Mouse (Mus musculus): ENCODE measurements around the gene Fhl3.
"Not testable (repeated sequence)": the region's sequence is repeated elsewhere in the genome, so short reads cannot be mapped to it uniquely, and the experiment has no call there.

Fhl3 gene

DNA sequence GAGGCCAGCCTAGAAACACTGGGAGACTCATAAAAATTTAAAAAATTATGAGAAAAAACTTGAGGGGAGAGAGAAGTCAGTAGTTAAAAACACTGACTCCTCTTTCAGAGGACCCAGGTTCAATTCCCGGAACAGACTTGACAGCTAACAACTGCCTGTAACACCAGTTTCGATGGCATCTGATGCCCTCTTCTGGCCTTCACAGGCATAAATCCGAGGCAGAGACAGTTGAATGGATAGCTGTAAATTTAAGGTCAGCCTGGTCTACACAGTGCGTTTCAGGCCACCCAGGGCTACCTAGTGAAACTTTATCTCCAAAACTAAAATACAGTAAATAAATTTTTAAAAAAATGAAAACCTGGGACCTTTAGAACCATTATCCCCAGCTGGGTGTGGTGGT lies 15.5 kb upstream of the Fhl3 start:
- no peak for DNase-seq

DNA sequence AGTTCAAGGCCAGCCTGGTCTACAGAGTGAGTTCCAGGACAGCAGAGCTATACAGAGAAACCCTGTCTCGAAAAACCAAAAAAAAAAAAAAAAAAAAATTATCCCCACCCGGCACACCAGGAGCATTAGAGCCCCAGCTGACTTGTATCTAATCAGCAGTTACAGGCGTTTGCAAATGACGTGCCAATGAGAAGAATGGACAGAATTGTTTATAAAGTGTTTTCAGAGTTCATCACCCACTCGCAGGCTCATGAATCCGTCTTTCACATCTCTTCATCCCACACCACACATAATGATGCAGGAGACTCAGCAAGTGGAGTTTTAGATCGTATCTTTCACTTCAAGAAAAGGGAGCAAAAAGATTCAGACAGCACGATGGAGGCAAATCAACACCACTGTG lies 15.0 kb upstream of the Fhl3 start:
- no peak for DNase-seq

DNA sequence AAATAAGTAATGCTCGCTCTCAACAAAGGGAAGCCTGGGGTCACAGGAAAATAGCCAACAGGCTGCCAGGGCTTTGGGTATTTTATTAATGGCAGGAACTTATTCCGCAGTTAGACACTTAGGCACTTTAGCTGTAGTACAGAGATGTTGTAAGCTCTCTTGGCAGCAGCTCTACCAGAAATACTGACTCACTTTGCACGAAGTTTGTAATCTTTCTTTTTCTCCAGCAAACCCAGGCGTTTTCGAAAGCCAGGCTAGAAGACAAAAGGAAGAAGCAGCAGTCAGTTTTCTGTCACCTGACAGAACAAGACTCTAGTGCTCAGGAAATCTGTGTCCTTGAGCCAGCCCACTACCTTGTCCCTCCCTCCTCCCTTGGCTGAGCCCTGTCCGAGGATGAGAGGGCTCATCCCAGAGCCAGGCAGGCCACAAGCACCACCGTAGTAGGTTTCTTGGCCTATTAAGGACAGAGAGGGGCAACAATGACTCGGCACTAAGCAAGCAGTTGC lies 14.6 kb upstream of the Fhl3 start:
- no peak for DNase-seq

- DNase-seq: no peak
Measured at GRCm38 (mm10) chr4:124691455-124691854, 9.0 kb upstream of the Fhl3 start.

DNA sequence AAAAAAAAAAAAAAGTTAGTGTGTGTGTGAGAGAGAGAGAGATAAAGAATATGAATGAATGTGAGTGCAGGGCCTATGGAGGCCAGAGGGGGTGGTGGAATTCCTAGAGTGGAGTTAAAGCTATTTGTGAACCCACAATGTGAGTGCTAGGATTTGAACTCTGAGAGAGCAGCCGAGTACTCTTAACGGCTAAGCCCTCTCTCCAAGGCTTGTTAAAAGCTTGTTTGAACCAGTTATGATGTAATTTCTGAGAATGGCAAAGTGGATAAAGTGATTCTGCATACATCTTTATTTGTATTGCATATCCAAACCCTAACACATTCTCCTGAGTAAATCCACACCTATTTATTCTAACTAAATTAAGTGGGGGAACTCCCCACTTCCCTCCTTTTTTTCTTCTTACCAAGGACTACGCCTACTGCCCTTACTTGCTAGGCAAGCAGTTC lies 8.1 kb upstream of the Fhl3 start:
- no peak for DNase-seq

DNA sequence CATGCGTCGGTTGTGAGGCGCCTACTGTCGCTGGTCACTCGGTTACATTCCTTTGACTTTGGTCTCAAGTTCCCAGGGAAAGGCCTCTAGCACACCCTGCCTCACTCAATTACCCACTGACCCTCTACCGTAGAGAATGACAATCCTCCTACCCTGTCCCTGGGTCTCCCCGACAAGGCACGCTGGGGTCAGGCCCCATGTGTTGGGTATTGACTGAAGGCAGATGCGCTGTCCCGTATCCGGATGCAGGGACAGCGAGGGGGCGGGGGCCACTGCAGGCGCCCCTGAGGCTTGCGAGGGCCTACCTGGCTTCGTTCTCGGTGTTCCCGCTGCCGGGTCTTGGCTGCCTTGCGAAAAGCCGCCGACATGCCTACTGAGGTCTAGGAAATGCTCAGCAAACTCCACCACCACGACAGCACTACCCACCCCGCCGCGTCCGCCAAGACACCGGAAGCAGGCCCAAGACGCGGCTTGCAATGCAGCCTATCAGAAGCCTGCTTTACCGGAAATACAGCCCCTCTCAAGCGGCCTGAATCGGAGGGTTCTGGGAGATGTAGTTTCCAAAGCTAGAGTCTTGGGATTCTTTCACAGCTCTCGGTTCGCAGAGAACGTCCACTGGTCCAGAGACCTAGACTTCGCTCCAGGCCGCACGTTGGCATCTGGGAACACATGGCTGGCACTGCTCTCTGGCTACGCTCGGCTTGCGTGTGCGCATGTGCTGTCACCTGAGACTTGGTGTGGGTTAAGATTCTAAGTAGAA lies 7.2 kb upstream of the Fhl3 start, which contains the start of gene Utp11:
TSS of gene Utp11 (minus strand) at position 466 of the 760 bp plus-strand sequence.
- peak; percentile 97 for DNase-seq

DNA sequence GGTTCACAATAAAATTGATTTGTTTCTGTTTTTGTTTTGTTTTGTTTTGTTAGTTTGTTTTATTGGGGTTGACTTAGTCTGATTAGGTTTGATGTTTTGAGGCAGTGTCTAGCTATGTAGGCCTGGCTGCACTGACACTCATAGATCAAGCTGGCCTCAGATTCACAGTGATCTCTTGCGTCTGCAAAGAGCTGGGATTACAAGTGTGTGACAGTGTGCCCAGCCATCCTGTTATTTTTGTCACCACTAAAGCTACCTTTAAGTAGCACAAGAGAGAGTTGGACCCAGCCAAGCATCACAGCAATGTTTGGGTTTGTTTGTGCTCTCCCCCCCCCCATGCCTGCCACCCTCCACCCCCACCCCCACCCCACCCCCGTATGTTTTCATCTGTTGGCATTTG lies 5.9 kb upstream of the Fhl3 start:
- no peak for DNase-seq

- DNase-seq: peak; percentile 83
Measured at GRCm38 (mm10) chr4:124695786-124696516, 4.5 kb upstream of the Fhl3 start.

GRCm38 (mm10) chr4:124699791-124700190 lies 710 bp upstream of the Fhl3 start:
- no peak for DNase-seq

- no peak for DNase-seq
Measured at GRCm38 (mm10) chr4:124701052-124701845, 748 bp downstream of the Fhl3 start.

DNA sequence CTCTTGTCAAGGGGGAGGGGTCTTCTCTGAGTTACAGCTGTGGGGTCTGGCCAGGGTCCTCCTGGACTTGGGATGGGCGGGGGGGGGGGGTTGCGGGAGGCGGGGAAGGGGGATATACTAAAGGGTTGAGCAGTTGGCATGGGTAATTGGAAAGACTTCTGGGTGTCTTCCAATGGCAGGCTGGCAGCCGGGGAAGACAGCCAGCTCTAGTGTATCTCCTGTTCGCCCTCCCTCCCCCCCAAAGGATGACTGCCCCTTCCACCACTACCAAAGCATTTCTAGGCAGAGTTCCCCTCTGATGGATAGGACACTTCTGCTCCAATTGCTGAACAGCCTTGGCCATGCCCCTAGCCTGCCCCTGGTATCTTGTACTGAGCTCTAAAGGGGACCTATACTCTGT lies 1.4 kb downstream of the Fhl3 start:
- DNase-seq: no peak

DNA sequence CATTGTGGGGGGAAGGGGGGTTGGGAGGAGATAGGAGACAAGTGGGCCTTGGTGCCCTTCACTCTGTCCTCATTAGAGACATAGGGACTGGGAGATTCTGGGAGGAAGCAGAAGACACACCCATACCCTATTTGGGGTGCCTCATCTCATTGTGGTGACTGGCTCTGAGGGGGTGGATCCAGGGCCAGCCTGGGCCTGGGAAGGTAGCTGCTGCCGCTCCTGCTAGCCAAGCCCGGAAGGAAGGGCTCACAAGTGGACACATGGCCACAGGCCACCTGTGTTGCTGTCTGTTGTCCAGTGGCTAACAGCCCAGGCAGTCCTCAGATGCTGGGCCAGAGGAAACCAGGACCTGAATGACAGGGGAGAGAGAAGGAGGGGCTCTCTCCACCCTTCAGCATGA lies 2.9 kb downstream of the Fhl3 start:
- no peak for DNase-seq

DNA sequence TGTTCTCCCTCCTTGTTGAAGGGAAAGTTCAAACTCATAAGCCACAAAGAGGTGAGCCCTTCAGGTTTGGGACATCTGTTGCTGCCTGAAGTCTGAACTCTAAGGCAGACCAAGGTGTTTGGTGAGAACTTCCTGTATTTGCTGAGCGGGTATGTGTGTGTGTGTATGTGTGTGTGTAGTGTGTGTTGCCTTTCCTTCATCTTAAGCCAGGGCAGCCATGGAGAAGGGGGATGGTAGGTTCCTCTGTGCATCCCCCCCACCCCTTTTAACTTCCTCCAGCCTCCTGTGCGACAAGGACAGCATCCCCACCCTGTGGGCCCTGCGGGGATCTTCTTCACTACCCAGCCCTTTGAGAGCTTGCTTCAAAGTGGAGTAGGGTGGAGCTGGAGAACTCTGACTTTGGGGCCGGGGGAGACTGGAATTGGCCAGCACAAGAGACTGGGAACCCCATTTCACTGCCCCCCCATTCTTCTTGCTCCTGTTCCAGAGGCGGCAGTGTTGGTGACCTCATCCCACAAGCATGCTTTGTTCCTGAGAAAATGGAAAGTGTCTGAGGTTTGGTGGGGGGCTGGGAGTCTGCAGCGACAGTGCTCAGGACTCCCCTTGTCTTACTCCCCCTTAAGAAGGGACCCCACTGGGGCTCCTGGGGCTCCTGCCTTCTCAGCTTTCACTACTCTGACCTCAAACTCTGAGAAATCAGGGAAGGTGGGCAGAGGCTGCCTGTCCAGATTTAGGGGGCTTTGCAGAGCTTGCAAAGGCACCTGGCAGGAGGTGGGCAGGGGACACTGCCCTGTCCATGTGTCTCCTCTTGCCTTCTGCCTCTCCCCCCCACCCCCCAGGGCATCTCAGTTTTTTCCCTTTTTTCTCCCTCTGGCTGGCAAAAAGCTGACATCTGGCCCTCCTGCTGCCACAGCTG lies 3.6 kb downstream of the Fhl3 start:
- no peak for DNase-seq

DNA sequence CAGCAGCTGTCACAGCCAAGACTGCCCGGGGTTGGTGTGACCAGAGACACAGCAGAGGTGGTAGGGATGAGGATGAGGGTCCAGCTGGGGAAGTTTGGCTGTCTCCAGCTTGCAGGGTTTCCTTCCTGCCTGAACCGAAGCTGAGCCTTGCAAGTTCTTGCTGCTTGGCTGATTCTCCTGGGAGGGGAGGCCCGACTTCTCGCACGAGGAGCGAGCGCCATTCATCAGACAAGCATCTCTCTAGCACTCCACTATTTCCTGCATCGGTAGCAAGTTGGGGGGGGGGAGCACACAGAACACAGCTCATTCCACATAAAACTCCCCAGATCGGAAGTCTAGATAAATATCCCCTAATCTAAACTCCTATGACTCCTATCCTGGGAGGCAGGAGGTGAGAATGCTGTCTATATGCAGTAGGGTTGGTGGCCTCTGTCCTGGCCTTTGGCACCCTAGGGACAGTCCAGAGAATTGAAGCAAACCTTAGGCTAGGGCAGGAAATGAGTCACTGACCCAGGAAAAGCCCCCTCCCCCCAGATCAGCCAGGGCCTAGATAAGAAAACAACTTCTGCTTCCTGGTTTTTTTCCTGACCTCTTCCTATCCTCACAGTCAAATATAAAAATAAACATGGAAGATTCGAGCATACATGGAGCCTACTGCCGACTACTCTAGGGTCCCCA lies 4.4 kb downstream of the Fhl3 start:
- peak; percentile 60 for DNase-seq

DNA sequence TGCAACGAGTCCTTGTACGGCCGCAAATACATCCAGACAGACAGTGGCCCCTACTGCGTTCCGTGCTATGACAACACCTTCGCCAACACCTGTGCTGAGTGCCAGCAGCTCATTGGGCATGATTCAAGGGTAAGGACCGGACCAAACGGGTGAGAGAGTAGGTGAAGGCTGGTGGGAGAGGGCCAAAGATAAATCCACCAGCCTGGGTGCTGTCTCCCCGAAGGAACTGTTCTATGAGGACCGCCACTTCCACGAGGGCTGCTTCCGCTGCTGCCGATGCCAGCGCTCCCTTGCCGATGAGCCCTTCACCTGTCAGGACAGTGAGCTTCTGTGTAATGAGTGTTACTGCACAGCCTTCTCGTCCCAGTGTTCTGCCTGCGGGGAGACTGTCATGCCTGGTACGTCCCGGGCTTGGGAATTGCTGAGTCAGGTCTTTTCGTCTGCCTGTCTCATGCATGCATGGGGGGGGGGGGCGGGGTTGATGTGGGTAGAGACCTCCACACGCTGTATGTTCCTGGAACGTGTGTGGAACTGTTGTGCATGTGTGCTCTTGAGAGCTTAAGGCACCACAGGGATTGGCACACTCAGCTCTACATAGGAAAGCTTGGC lies 5.3 kb downstream of the Fhl3 start:
- DNase-seq: no peak

GRCm38 (mm10) chr4:124707381-124708199 lies 7.1 kb downstream of the Fhl3 start:
- not testable (repeated sequence) for DNase-seq

- not testable (repeated sequence) for DNase-seq
Measured at GRCm38 (mm10) chr4:124708200-124708517, 7.7 kb downstream of the Fhl3 start.

- DNase-seq: peak; percentile 90
Measured at GRCm38 (mm10) chr4:124708518-124709477, 8.3 kb downstream of the Fhl3 start.

GRCm38 (mm10) chr4:124709961-124710446 lies 9.5 kb downstream of the Fhl3 start:
- DNase-seq: peak; percentile 50

Measured in kidney, adult 9 months (tissue).